Mouse (Mus musculus) kidney, embryonic 15.5 days (tissue): ENCODE measurements around the gene Rhno1. TPM values are rescaled to one million over a fixed set of nuclear protein-coding genes. Genes with fewer than 3 reads are reported as not detected.

Source experiments
- ATAC-seq: fragments of 200-750 bp; cut with Nextera tagmentation; replicated peaks from 2 replicates; pipeline ENCODE4 v1.8.0; 2017; ENCODE audit warnings: moderate TSS enrichment; ENCODE audit not compliant: low FRiP score
- H3K27ac ChIP-seq: fragments of 300-500 bp; sonication (generic); 2 replicates; pipeline ENCODE4 v1.5.1; 2015; ENCODE audit warnings: mild to moderate bottlenecking, inconsistent platforms
- H3K27me3 ChIP-seq: fragments of 300-500 bp; sonication (generic); 2 replicates; pipeline ENCODE4 v1.6.1; 2015; ENCODE audit warnings: inconsistent platforms
- H3K36me3 ChIP-seq: fragments of 300-500 bp; sonication (generic); 2 replicates; pipeline ENCODE4 v1.6.1; 2015; ENCODE audit warnings: inconsistent platforms
- H3K4me1 ChIP-seq: fragments of 300-500 bp; sonication (generic); 2 replicates; pipeline ENCODE4 v1.6.1; 2015; ENCODE audit warnings: inconsistent platforms
- H3K4me2 ChIP-seq: fragments of 300-500 bp; sonication (generic); 2 replicates; pipeline ENCODE4 v1.6.1; 2015; ENCODE audit warnings: moderate library complexity, mild to moderate bottlenecking, inconsistent platforms
- H3K4me3 ChIP-seq: fragments of 300-500 bp; sonication (generic); replicated peaks from 2 replicates; pipeline ENCODE4 v1.5.1; 2015; ENCODE audit warnings: mild to moderate bottlenecking, inconsistent platforms
- H3K9ac ChIP-seq: fragments of 300-500 bp; sonication (generic); 2 replicates; pipeline ENCODE4 v1.6.1; 2015; ENCODE audit warnings: mild to moderate bottlenecking, inconsistent platforms
- H3K9me3 ChIP-seq: fragments of 300-500 bp; sonication (generic); replicated peaks from 2 replicates; pipeline ENCODE4 v1.6.1; 2016; ENCODE audit warnings: inconsistent platforms
- WGBS: fragments of 180-500 bp; shearing (Covaris S2); methylation state at CpG from one replicate; pipeline ENCODE4 v1.1.7; 2015; ENCODE audit warnings: mixed read lengths; 5-methylcytosine and 5-hydroxymethylcytosine counted together
- polyA plus RNA-seq: library from polyadenylated mRNA; unstranded; fragments of >200 nt; fragmentation: Nextera tagmentation; extraction: Ambion mirVana; gene quantifications from 2 replicates; pipeline ENCODE4 v1.2.1, GENCODE M21; 2015

The Rhno1 gene
- polyA plus RNA-seq, 1 experiment from 2014 or later, result 122 TPM

DNA sequence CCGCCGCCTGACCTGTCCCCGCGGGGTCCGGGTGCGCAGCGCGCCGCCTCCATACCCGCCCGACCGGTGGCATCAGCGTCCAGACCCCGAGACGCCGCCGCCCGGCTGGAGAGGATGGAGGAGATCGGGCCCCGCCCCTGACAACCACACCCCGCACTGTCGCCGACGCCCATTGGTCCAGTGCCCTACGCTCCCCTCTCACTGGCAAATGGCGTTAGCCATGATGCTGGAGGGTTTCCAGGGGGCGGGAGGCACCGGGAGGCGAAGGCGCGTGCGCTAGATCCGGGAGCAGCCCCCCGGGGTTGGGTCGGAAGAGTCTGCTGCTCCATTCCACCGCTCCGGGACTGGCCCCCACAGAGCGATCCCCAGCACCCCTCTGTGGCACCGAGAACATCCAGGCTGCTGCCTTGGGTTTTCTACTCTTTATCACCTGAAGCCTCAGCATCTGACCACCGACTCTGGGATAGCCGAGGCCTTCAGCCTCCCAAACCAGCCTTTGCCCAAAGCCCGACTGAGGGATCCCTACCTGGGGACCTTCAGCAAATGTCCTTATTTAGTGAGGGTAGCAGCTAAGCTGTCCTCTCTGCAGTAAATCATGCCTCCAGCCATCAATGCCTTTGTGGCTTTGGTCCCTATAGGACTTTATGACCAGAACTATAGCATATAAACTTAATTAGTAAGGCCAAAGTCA, 6.8 kb downstream of the Rhno1 start, which contains the start of gene Tulp3:
Gene Tulp3, minus strand, starts transcription at position 126 of the 691 bp plus-strand sequence.
- Histone ChIP-seq H3K27ac (peak within 1 kb of the TSS; percentile 92), H3K9me3 (no peaks in the 10 kb centered on the region), H3K4me1 (peaks cover 24% of the 10 kb centered on the region), H3K36me3 (peaks cover 31% of the 10 kb centered on the region), H3K27me3 (no peaks in the 10 kb centered on the region), H3K4me3 (peak within 1 kb of the TSS; percentile 91), H3K9ac (peak within 1 kb of the TSS; percentile 78), H3K4me2 (peak within 1 kb of the TSS; percentile 85)
- peak; percentile 99 for ATAC-seq
- WGBS, result under 1% methylated on average over 42 of the region's 42 CpGs

DNA sequence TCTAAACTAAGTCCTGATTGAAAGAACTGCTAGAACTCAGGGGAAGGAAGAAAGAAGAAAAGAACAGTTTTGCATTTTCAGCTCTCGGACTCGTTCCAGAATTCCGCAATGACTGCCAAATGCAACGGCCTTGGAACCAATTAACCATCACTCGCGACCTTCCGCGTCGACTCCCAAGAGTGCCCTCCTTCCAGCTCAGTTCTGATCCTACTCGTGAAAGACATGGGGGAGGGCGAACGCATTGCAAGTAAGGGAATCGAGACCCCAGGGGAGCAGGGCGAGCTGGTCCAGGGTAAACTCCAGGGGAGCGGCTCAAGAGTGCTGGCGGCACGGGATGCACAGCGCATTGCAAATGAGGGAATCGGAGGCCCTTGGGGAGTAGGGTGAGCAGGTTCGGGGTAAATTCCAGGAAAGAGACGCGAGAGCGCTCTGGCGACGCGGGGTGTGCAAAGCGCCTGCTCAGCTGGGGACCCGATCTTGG, 7.5 kb downstream of the Rhno1 start:
- Histone ChIP-seq H3K27me3 (no peaks in the 10 kb centered on the region), H3K4me1 (peaks cover 20% of the 10 kb centered on the region), H3K4me2 (peak overlapping the region; percentile 85), H3K4me3 (peak overlapping the region; percentile 91), H3K36me3 (peaks cover 37% of the 10 kb centered on the region), H3K27ac (peak overlapping the region; percentile 92), H3K9ac (peak overlapping the region; percentile 78), H3K9me3 (no peaks in the 10 kb centered on the region)
- WGBS, result under 1% methylated on average over 28 of the region's 28 CpGs
- peak; percentile 70 for ATAC-seq

DNA sequence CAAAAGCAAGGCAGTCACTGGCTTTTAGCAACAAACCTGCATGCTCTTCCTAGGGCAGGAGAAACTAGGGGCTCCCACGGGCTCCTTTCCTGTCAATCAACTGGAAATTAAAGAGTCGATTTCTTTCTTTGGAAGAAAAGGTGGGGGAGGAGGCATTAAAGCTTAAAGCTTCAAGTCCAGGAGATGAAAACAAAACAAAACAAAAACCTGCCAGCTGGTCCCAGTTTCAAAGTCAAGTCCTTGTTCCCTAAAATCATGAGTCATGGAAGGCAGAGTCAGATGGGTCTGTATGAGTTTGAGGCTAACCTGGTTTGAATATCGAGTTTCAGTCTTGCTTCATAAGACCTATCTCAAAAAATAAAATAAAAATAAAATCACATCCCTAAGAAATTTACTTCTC, 8.6 kb downstream of the Rhno1 start:
- no peak overlapping the region for H3K9ac ChIP-seq

GRCm38 (mm10) chr6:128349711-128350110, 13.0 kb downstream of the Rhno1 start:
- 45% methylated on average over 7 of the region's 7 CpGs for WGBS
- no peak for ATAC-seq
- Histone ChIP-seq H3K27ac (peak overlapping the region; percentile 64; the same call in 1 of the 2 replicates), H3K9ac (no peak overlapping the region), H3K4me1 (peaks cover 24% of the 10 kb centered on the region), H3K9me3 (no peaks in the 10 kb centered on the region), H3K27me3 (no peaks in the 10 kb centered on the region), H3K4me2 (no peak overlapping the region), H3K4me3 (no peak overlapping the region), H3K36me3 (peaks cover 19% of the 10 kb centered on the region)

More for the DNA sequence above, 8.6 kb downstream of the Rhno1 start:
- H3K27me3 ChIP-seq, result no peaks in the 10 kb centered on the region
- H3K9me3 ChIP-seq, result no peaks in the 10 kb centered on the region
- peaks cover 41% of the 10 kb centered on the region for H3K36me3 ChIP-seq
- H3K4me2 ChIP-seq, result peak overlapping the region; percentile 85
- H3K4me3 ChIP-seq, result peak overlapping the region; percentile 91; the same call in 1 of the 2 replicates
- WGBS, result 33% methylated on average over 3 of the region's 3 CpGs
- H3K4me1 ChIP-seq, result peaks cover 25% of the 10 kb centered on the region
- H3K27ac ChIP-seq, result peak overlapping the region; percentile 73
- ATAC-seq, result no peak

DNA sequence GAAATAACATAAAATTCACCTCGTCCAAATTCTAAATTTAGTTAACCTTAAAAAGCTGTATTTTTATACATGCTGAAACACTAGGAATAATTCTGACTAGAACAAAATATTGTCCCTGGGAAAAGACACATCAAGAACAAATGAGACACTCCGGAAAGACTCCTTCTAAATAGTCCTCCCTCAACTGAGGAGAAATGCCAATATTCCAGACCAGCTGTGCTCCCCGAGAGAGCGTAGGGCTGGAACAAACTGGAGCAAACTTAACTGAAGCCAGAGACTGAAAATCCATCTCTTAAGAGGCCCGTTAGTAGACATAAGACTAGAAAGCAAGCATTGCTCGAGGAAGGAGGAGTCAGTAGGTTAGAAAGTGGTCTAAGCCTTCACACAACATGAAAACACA, 15.9 kb downstream of the Rhno1 start:
- Histone ChIP-seq H3K27ac (no peak overlapping the region), H3K9ac (no peak overlapping the region), H3K4me2 (no peak overlapping the region), H3K9me3 (no peaks in the 10 kb centered on the region), H3K27me3 (no peaks in the 10 kb centered on the region), H3K4me3 (no peak overlapping the region), H3K4me1 (peaks cover 15% of the 10 kb centered on the region), H3K36me3 (peaks cover 33% of the 10 kb centered on the region)
- 83% methylated on average over 6 of the region's 6 CpGs for WGBS
- ATAC-seq, result no peak

DNA sequence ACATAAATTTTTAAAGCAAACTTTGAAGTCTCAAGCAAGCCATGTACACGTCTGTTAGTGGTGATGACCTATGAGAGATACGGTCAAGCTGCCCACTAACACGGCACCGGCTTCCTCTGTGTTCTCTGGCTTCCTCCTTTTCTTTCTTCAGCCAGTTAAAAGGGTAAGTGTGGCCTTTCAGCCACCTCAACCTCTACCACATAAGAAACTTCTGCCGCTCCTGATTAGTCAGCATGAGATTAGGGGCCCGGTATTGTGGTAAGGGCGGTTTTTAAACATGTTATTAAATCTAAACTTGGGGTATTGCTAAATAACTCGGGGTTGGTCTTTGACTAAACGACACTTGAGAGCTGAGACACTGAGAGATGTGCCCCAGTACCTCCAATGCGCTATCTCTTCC, 17.1 kb downstream of the Rhno1 start:
- H3K27me3 ChIP-seq, result no peaks in the 10 kb centered on the region
- 83% methylated on average over 10 of the region's 10 CpGs for WGBS

DNA sequence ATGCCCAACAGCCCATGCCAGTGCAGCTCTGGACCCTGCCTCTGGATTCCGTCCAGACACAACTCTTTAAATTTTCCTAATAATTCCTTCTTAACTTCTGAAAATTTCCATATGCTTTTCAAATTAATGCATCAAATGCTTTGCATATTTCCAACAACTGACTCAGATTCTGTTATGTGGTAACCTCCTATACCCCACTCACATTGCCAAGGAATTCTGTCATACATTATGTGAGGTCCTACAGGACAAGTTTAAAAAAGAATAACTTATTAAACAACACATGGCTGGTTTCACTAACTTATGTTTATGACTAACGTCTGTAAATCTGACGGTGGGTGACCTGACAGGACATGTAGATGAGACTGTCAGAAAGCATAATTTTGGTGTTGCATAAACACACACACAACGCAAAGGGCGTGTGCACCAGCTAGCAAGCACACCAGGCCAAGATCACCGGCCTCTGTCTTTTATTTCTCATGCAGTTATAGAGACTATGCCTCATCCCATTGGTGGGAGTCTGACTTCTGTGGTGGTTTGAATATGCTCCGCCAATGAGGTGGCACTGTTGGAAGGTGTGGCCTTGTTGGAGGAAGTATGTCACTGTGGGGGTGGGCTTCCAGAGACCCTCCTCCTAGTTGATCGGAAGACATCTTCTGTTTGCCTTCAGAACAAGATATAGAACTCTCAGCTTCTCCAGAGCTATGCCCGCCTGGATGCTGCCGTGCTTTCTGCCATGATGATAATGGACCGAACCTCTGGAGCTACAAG, 20.6 kb downstream of the Rhno1 start:
- Histone ChIP-seq H3K27ac (peak overlapping the region; percentile 56; the same call in 1 of the 2 replicates), H3K9ac (no peak overlapping the region), H3K36me3 (peaks cover 22% of the 10 kb centered on the region), H3K4me1 (peaks cover 20% of the 10 kb centered on the region), H3K27me3 (no peaks in the 10 kb centered on the region), H3K4me2 (no peak overlapping the region), H3K4me3 (no peak overlapping the region), H3K9me3 (no peaks in the 10 kb centered on the region)
- ATAC-seq, result 0 out of 2 replicates have a peak, but pooled peaks have one; percentile 18
- WGBS, result 86% methylated on average over 11 of the region's 11 CpGs

More for the DNA sequence above, 17.1 kb downstream of the Rhno1 start:
- Histone ChIP-seq H3K36me3 (peaks cover 28% of the 10 kb centered on the region), H3K9me3 (no peaks in the 10 kb centered on the region), H3K4me3 (no peak overlapping the region), H3K4me1 (peaks cover 15% of the 10 kb centered on the region), H3K9ac (no peak overlapping the region), H3K27ac (no peak overlapping the region), H3K4me2 (no peak overlapping the region)
- no peak for ATAC-seq

- H3K4me3 ChIP-seq, result no peak overlapping the region
- peak overlapping the region; percentile 37; the same call in 1 of the 2 replicates for H3K27ac ChIP-seq
- no peaks in the 10 kb centered on the region for H3K27me3 ChIP-seq
- H3K36me3 ChIP-seq, result peaks cover 34% of the 10 kb centered on the region
- no peak overlapping the region for H3K4me2 ChIP-seq
- H3K9me3 ChIP-seq, result no peaks in the 10 kb centered on the region
- 37% methylated on average over 5 of the region's 5 CpGs for WGBS
- no peak overlapping the region for H3K9ac ChIP-seq
- ATAC-seq, result no peak
- H3K4me1 ChIP-seq, result peaks cover 34% of the 10 kb centered on the region
Measured at GRCm38 (mm10) chr6:128338876-128339275, 23.8 kb downstream of the Rhno1 start.

- 60% methylated on average over 7 of the region's 7 CpGs for WGBS
- H3K27me3 ChIP-seq, result no peaks in the 10 kb centered on the region
- H3K4me1 ChIP-seq, result peaks cover 34% of the 10 kb centered on the region
- no peak overlapping the region for H3K4me3 ChIP-seq
- H3K36me3 ChIP-seq, result peaks cover 38% of the 10 kb centered on the region
- H3K9ac ChIP-seq, result no peak overlapping the region
- peak; percentile 53; the same call in 1 of the 2 replicates for ATAC-seq
- H3K9me3 ChIP-seq, result no peaks in the 10 kb centered on the region
- H3K27ac ChIP-seq, result peak overlapping the region; percentile 52
- no peak overlapping the region for H3K4me2 ChIP-seq
Measured at GRCm38 (mm10) chr6:128337467-128337866, 25.2 kb downstream of the Rhno1 start.

DNA sequence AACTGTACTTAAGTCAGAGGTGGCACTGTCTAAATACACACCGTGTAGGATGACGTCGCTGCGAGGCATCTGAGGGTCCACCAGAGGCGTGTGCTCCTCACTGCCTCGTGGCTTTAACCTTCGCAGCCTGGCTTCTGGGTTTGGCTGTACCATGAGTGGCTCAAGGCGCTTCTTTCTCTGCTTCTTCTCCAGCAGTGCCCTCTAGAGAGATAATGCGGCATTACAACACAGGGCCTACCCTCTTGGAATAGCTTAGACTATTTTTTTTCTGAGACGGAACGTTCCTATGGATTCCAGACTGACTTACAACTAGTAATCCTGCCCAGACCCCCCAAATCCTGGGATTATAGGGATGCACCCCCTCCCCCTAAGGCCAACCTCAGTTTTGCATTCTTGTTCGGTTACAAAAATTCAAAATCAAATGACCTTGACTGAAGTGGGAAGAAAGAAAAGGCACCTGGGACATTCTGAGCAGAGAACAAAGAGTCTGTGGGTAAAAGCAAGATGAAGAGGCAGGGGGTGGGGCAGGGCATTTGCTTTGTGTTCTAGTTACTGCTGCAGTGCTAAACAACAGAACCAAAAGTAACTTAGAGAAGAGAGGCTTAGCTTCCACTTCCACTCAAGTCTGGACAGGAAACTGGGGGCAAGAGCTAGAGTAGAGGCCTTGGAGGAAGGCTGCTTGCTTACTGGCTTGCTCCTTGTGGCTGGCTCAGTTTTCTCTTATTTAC, 28.1 kb downstream of the Rhno1 start:
- ATAC-seq, result peak; percentile 43; the same call in 1 of the 2 replicates
- no peaks in the 10 kb centered on the region for H3K27me3 ChIP-seq
- peaks cover 59% of the 10 kb centered on the region for H3K36me3 ChIP-seq
- H3K9ac ChIP-seq, result no peak overlapping the region
- H3K9me3 ChIP-seq, result no peaks in the 10 kb centered on the region
- no peak overlapping the region for H3K27ac ChIP-seq
- H3K4me2 ChIP-seq, result no peak overlapping the region
- H3K4me3 ChIP-seq, result no peak overlapping the region
- peaks cover 30% of the 10 kb centered on the region for H3K4me1 ChIP-seq
- 36% methylated on average over 12 of the region's 12 CpGs for whole genome bisulfite sequencing

DNA sequence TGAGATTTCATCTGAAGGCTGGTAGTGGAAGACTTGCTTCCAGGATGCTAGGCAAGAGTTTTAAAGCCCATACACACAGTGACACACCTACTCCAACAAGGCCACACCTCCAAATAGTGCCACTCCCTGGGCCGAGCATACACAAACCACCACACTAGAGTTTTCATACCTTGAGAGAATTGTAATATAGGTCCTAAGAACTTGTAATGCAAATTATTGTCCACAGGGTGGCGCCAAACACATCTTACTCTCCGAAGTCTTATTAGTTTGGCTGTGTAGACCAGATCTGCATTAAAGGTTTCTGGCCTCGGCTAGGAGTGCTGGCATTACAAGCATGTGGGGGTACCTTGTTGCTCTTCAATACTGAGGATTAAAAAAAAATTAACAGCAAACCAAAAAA, 44.4 kb downstream of the Rhno1 start:
- 7% methylated on average over 4 of the region's 4 CpGs for WGBS
- Histone ChIP-seq H3K4me3 (no peak overlapping the region), H3K4me2 (no peak overlapping the region), H3K9me3 (no peaks in the 10 kb centered on the region), H3K36me3 (peaks cover 26% of the 10 kb centered on the region), H3K4me1 (no peaks in the 10 kb centered on the region), H3K9ac (no peak overlapping the region), H3K27ac (no peak overlapping the region), H3K27me3 (no peaks in the 10 kb centered on the region)
- ATAC-seq, result 0 out of 2 replicates have a peak, but pooled peaks have one; percentile 19
